Mouse (Mus musculus) left cerebral cortex, postnatal 25 days (tissue): ENCODE measurements around the gene Cd79a. TPM values are rescaled to one million over a fixed set of nuclear protein-coding genes. Genes with fewer than 3 reads are reported as not detected.

ENCODE experiments used
- DNase-seq, 2 experiments: peaks; one replicate each; pipeline ENCODE4 v3.0.0; 2022; ENCODE audit warnings: low spot score in 2 of 2, mixed read lengths in 1 of 2
- intact Hi-C: fragments of 180-260 bp; cut with DNase I; formaldehyde crosslinking; loops from one replicate; pipeline ENCODE4 v1.15.1; 2025
- total RNA-seq, 2 experiments: library from RNA; stranded (reverse); gene quantifications; 2 replicates each; pipeline ENCODE4 v1.2.3; 2021

Gene Cd79a
- total RNA-seq = under 1 TPM; 0.46 to 0.64 TPM

GRCm38 (mm10) chr7:24897224-24897623 lies at the start of gene Cd79a:
Gene Cd79a, plus strand, starts transcription at chr7:24897381.
- intact Hi-C loops = no loop called here
- no peak for DNase-seq

GRCm38 (mm10) chr7:24850162-24850561 lies 47.0 kb upstream of the Cd79a start:
- DNase-seq = peak; percentile 65 to 88
- intact Hi-C loops = no loop called here

GRCm38 (mm10) chr7:24850899-24851303 lies 46.3 kb upstream of the Cd79a start:
- DNase-seq = peak in 1 of 2 experiments; percentile 21

GRCm38 (mm10) chr7:24851596-24852325 lies 45.4 kb upstream of the Cd79a start:
- intact Hi-C loops = no loop called here
- no peak for DNase-seq

More at GRCm38 (mm10) chr7:24850899-24851303, 46.3 kb upstream of the Cd79a start:
- intact Hi-C loops = no loop called here

GRCm38 (mm10) chr7:24852557-24853232 lies 44.5 kb upstream of the Cd79a start:
- intact Hi-C loops = no loop called here
- DNase-seq = no peak

GRCm38 (mm10) chr7:24853233-24853563 lies 44.0 kb upstream of the Cd79a start:
- no peak for DNase-seq
- intact Hi-C loops = no loop called here

- intact Hi-C loops = no loop called here
- DNase-seq = no peak
Observed at GRCm38 (mm10) chr7:24853695-24854094, 43.5 kb upstream of the Cd79a start.

GRCm38 (mm10) chr7:24856460-24857120 lies 40.6 kb upstream of the Cd79a start:
- intact Hi-C loops = no loop called here
- no peak for DNase-seq

GRCm38 (mm10) chr7:24859234-24859633 lies 37.9 kb upstream of the Cd79a start:
- intact Hi-C loops = no loop called here
- DNase-seq = no peak

GRCm38 (mm10) chr7:24861913-24862312 lies 35.3 kb upstream of the Cd79a start, which contains the start of gene Gm9844:
Gene Gm9844, plus strand, starts transcription at chr7:24862213.
- intact Hi-C loops = no loop called here
- no peak for DNase-seq

- intact Hi-C loops = no loop called here
- no peak for DNase-seq
Observed at GRCm38 (mm10) chr7:24862853-24863252, 34.3 kb upstream of the Cd79a start.

- intact Hi-C loops = no loop called here
- no peak for DNase-seq
Observed at GRCm38 (mm10) chr7:24864156-24864555, 33.0 kb upstream of the Cd79a start.

- DNase-seq = no peak
- intact Hi-C loops = no loop called here
Observed at GRCm38 (mm10) chr7:24869080-24869479, 28.1 kb upstream of the Cd79a start.

- no peak for DNase-seq
- intact Hi-C loops = no loop called here
Observed at GRCm38 (mm10) chr7:24869532-24870165, 27.5 kb upstream of the Cd79a start, which contains the start of the genes Lypd4 and Dmrtc2. Gene Lypd4, minus strand, starts transcription at chr7:24869941. Gene Dmrtc2, plus strand, starts transcription at chr7:24870057.

GRCm38 (mm10) chr7:24877588-24877987 lies 19.6 kb upstream of the Cd79a start:
- intact Hi-C loops = no loop called here
- no peak for DNase-seq

- no peak for DNase-seq
- intact Hi-C loops = no loop called here
Observed at GRCm38 (mm10) chr7:24879620-24880019, 17.6 kb upstream of the Cd79a start.

GRCm38 (mm10) chr7:24882416-24883199 lies 14.6 kb upstream of the Cd79a start:
- DNase-seq = no peak
- intact Hi-C loops = loop anchor here (2.0 kb wide), 1 partner anchor 66 kb away; no protein-coding TSS in a partner anchor

- intact Hi-C loops = loop anchor here (2.0 kb wide), 1 partner anchor 67 kb away; no protein-coding TSS in a partner anchor
- DNase-seq = peak; percentile 95 to 99
Observed at GRCm38 (mm10) chr7:24883896-24884692, 13.1 kb upstream of the Cd79a start, which contains the start of gene Rps19. Gene Rps19, plus strand, starts transcription at chr7:24884371.
